Mouse (Mus musculus): ENCODE measurements at regions not wholly inside any gene's neighbourhood (a gene's known extent, or its start where the extent isn't known, plus 50 kb on each side); places are given as distances from the start of the nearest gene placed in this dataset.
"Not testable (repeated sequence)": the region's sequence is repeated elsewhere in the genome, so short reads cannot be mapped to it uniquely, and the experiment has no call there.

- not testable (repeated sequence) for DNase-seq (ENCODE audit: low spot score)
Measured at GRCm38 (mm10) chr12:23026976-23027375, 753.1 kb downstream of the Gm10330 start.

- DNase-seq (ENCODE audit: low spot score): not testable (repeated sequence)
Measured at GRCm38 (mm10) chr12:23023556-23023955, 756.5 kb downstream of the Gm10330 start.

- peak; percentile 36 for DNase-seq (ENCODE audit: low spot score)
Measured at GRCm38 (mm10) chr12:23010199-23010598, 769.9 kb downstream of the Gm10330 start.

- DNase-seq (ENCODE audit: low spot score): not testable (repeated sequence)
Measured at GRCm38 (mm10) chr12:23009662-23010061, 770.4 kb downstream of the Gm10330 start.

All from testis, postnatal 14 days (tissue).